Mouse (Mus musculus) neural tube, embryonic 14.5 days (tissue): ENCODE measurements around the gene Nploc4. TPM values are rescaled to one million over a fixed set of nuclear protein-coding genes. Genes with fewer than 3 reads are reported as not detected.

ENCODE experiments used
- ATAC-seq: fragments of 200-750 bp; cut with Nextera tagmentation; 2 replicates; pipeline ENCODE4 v1.8.0; 2017; ENCODE audit warnings: low read depth, mild to moderate bottlenecking, moderate TSS enrichment, moderate library complexity
- H3K27ac ChIP-seq: fragments of 300-500 bp; sonication (generic); 2 replicates; pipeline ENCODE4 v1.5.1; 2014; ENCODE audit warnings: low read depth, mild to moderate bottlenecking, control low read depth, low read length, moderate library complexity, mixed read lengths
- H3K27me3 ChIP-seq: fragments of 300-500 bp; sonication (generic); 2 replicates; pipeline ENCODE4 v1.6.1; 2014; ENCODE audit warnings: low read length; ENCODE audit not compliant: control insufficient read depth, insufficient read depth
- H3K36me3 ChIP-seq: fragments of 300-500 bp; sonication (generic); 2 replicates; pipeline ENCODE4 v1.6.1; 2014; ENCODE audit warnings: low read length, mixed read lengths; ENCODE audit not compliant: control insufficient read depth, insufficient read depth
- H3K4me1 ChIP-seq: fragments of 300-500 bp; sonication (generic); 2 replicates; pipeline ENCODE4 v1.6.1; 2014; ENCODE audit warnings: low read length; ENCODE audit not compliant: control insufficient read depth, insufficient read depth
- H3K4me2 ChIP-seq: fragments of 300-500 bp; sonication (generic); 2 replicates; pipeline ENCODE4 v1.6.1; 2014; ENCODE audit warnings: mild to moderate bottlenecking, low read depth, low read length, control low read depth
- H3K4me3 ChIP-seq: fragments of 300-500 bp; sonication (generic); 2 replicates; pipeline ENCODE4 v1.5.1; 2014; ENCODE audit warnings: low read depth, low read length, control low read depth, mixed read lengths
- H3K9ac ChIP-seq: fragments of 300-500 bp; sonication (generic); replicated peaks from 2 replicates; pipeline ENCODE4 v1.6.1; 2014; ENCODE audit warnings: low read depth, mild to moderate bottlenecking, control low read depth, low read length, mixed read lengths
- H3K9me3 ChIP-seq: fragments of 300-500 bp; sonication (generic); 2 replicates; pipeline ENCODE4 v1.6.1; 2016; ENCODE audit warnings: low read length; ENCODE audit not compliant: control insufficient read depth
- WGBS: fragments of 180-500 bp; shearing (Covaris S2); extraction: QIAGEN DNeasy Blood & Tissue Kit; methylation state at CpG from one replicate; pipeline ENCODE4 v1.1.7; 2014; 5-methylcytosine and 5-hydroxymethylcytosine counted together
- polyA plus RNA-seq: library from polyadenylated mRNA; unstranded; fragments of >200 nt; fragmentation: Nextera tagmentation; extraction: Ambion mirVana; gene quantifications from 2 replicates; pipeline ENCODE4 v1.2.1, GENCODE M21; 2014

Gene Nploc4
- polyA plus RNA-seq, 1 experiment from 2014 or later = 31.1 TPM

GRCm38 (mm10) chr11:120464365-120464764 lies 26.9 kb upstream of the Nploc4 start:
- Histone ChIP-seq H3K27me3 (no peaks in the 10 kb centered on the region), H3K4me1 (peaks cover 20% of the 10 kb centered on the region), H3K27ac (no peak overlapping the region), H3K4me2 (no peak overlapping the region), H3K9ac (no peak overlapping the region), H3K9me3 (no peaks in the 10 kb centered on the region), H3K36me3 (peaks cover 31% of the 10 kb centered on the region), H3K4me3 (no peak overlapping the region)
- 92% methylated on average over 5 of the region's 5 CpGs for WGBS
- ATAC-seq = no peak

DNA sequence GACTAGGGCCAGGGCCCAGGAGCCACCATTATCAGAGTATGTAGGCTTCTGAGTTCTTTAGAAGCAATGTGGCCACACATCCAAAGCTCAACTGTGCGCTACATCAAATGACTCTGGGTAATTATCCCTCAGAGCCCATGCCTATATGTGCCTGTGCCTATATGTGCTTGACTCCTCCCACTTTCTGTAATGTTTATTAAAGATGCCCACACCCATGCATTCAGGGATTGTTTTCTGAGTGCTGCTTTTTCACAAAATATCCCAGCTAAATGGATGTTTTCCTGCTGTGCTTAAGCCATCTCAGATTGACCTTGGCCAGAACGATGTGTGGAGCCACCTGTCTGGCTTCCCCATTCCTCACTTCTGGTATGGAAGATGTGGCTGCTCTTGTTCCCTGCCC lies 26.0 kb upstream of the Nploc4 start:
- 90% methylated on average over 2 of the region's 2 CpGs for WGBS
- no peak overlapping the region for H3K4me2 ChIP-seq
- H3K27me3 ChIP-seq = no peaks in the 10 kb centered on the region
- H3K4me3 ChIP-seq = no peak overlapping the region
- no peak for ATAC-seq
- no peak overlapping the region for H3K9ac ChIP-seq
- H3K36me3 ChIP-seq = peaks cover 31% of the 10 kb centered on the region
- no peak overlapping the region for H3K27ac ChIP-seq
- H3K9me3 ChIP-seq = no peaks in the 10 kb centered on the region
- H3K4me1 ChIP-seq = peaks cover 25% of the 10 kb centered on the region

- Histone ChIP-seq H3K4me1 (peaks cover 12% of the 10 kb centered on the region; the same call in 1 of the 2 replicates), H3K27ac (no peak overlapping the region), H3K27me3 (no peaks in the 10 kb centered on the region), H3K9me3 (no peaks in the 10 kb centered on the region), H3K4me3 (peak overlapping the region; percentile 95), H3K36me3 (peaks cover 24% of the 10 kb centered on the region), H3K9ac (peak overlapping the region; percentile 90; the same call in 1 of the 2 replicates), H3K4me2 (peak overlapping the region; percentile 69)
- no peak for ATAC-seq
- 74% methylated on average over 6 of the region's 6 CpGs for WGBS
Observed at GRCm38 (mm10) chr11:120458847-120459597, 21.5 kb upstream of the Nploc4 start.

DNA sequence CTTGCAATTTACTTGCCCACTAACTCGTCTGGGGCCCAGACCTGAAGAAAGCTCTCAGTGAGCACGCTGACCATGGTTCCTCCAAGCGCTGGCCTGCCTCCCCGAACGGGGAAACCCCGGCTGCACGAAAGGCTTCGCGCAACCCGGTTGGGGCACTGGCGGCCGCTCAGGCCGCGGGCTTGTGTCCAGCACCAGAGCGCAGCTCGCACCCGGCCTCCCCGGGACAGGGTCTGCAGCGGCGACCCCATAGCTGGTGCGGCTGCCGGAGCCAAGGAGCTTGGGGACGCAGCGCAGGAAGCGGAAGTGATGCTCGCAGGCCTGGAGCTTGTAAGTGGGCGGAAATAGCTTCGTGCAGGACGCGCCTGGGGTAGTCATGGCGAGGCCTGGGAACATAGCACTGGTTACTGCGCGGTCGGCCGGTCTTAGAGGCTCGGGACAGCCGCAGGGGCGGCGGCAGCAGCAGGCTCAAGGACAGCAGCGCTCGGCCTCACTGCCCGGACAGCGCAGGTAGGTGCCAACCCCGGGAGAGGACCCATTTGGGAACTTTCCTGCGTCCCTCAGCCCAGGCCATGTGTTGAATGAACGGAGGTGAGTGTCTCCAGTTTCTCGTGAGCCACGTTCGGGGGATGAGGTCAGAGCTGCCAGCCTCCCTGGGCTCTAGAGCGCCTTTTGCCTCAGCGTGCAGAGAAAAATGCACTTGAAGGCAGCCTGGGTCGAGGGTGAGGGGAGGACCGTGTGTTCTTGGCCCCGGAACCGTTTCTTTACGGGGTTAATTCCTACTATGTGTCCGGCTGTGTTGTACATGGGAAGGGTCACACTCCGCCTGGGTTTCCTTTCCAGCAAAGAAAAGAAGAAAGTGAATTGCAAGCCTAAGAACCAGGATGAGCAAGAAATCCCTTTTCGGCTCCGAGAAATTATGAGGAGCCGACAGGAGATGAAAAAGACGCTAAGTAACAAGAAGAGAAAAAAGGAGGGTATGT lies 20.6 kb upstream of the Nploc4 start, which contains the start of the genes Oxld1 and Ccdc137:
Oxld1 (minus strand) TSS at position 297 of the 980 bp plus-strand sequence.
Ccdc137 (plus strand) TSS at position 344 of the 980 bp plus-strand sequence.
- WGBS = 5% methylated on average over 62 of the region's 62 CpGs
- Histone ChIP-seq H3K9ac (peak within 1 kb of the TSS; percentile 90), H3K4me3 (peak within 1 kb of the TSS; percentile 95), H3K4me1 (peaks cover 12% of the 10 kb centered on the region; the same call in 1 of the 2 replicates), H3K27ac (peak within 1 kb of the TSS; percentile 74), H3K9me3 (no peaks in the 10 kb centered on the region), H3K4me2 (peak within 1 kb of the TSS; percentile 69), H3K36me3 (peaks cover 17% of the 10 kb centered on the region), H3K27me3 (no peaks in the 10 kb centered on the region)
- ATAC-seq = peak; percentile 91

GRCm38 (mm10) chr11:120457370-120457769 lies 19.9 kb upstream of the Nploc4 start:
- Histone ChIP-seq H3K27me3 (no peaks in the 10 kb centered on the region), H3K4me1 (peaks cover 12% of the 10 kb centered on the region; the same call in 1 of the 2 replicates), H3K4me3 (peak overlapping the region; percentile 95), H3K36me3 (peaks cover 15% of the 10 kb centered on the region), H3K27ac (peak overlapping the region; percentile 74), H3K4me2 (peak overlapping the region; percentile 69), H3K9me3 (no peaks in the 10 kb centered on the region), H3K9ac (peak overlapping the region; percentile 90)
- no peak; the same call in 1 of the 2 replicates for ATAC-seq
- WGBS = 39% methylated on average over 14 of the region's 14 CpGs

DNA sequence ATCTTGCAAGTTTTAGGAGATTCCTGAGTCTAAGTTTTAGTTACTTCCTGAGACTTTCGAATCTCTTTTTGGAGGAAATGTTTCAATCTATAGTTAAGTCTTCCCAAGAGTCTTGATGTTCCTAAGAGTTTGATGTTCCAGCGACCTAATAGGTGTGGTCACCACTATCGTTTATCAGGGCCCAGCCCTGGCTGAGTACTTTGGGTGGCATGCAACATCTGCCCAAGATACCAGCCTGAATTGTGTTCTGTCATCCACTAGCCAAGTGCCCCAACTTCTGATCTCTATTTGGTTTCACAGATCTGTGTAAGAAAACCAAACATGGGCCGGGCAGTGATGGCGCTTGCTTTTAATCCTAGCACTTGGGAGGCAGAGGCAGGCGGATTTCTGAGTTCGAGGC lies 17.9 kb upstream of the Nploc4 start:
- Histone ChIP-seq H3K4me1 (peaks cover 12% of the 10 kb centered on the region; the same call in 1 of the 2 replicates), H3K27ac (no peak overlapping the region), H3K36me3 (no peaks in the 10 kb centered on the region), H3K27me3 (no peaks in the 10 kb centered on the region), H3K4me3 (no peak overlapping the region), H3K4me2 (no peak overlapping the region), H3K9me3 (no peaks in the 10 kb centered on the region), H3K9ac (no peak overlapping the region)
- 95% methylated on average over 7 of the region's 7 CpGs for WGBS
- ATAC-seq = no peak

DNA sequence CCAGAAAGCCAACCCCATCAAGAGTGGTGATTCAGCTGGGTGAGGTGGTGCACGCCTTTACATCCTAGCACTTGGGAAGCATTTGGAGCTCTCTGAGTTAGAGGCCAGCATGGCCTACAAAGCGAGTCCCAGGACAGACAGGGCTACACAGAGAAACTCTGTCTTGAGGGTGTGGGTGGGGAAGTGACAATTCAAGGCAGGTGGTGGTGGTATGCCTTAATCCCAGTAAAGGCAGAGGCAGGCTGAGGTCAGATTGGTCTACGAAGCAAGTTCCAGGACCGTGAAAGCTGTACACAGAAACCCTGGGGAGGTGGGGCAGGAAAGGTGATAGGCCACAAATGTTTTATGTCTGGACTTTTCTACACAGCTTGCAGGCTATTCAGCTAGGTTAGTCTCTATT lies 17.5 kb upstream of the Nploc4 start:
- 93% methylated on average over 4 of the region's 4 CpGs for WGBS
- no peak overlapping the region for H3K9ac ChIP-seq
- no peaks in the 10 kb centered on the region for H3K9me3 ChIP-seq
- ATAC-seq = no peak
- no peak overlapping the region for H3K27ac ChIP-seq
- H3K4me3 ChIP-seq = no peak overlapping the region
- no peak overlapping the region for H3K4me2 ChIP-seq
- H3K4me1 ChIP-seq = peaks cover 12% of the 10 kb centered on the region; the same call in 1 of the 2 replicates
- H3K27me3 ChIP-seq = no peaks in the 10 kb centered on the region
- H3K36me3 ChIP-seq = no peaks in the 10 kb centered on the region

DNA sequence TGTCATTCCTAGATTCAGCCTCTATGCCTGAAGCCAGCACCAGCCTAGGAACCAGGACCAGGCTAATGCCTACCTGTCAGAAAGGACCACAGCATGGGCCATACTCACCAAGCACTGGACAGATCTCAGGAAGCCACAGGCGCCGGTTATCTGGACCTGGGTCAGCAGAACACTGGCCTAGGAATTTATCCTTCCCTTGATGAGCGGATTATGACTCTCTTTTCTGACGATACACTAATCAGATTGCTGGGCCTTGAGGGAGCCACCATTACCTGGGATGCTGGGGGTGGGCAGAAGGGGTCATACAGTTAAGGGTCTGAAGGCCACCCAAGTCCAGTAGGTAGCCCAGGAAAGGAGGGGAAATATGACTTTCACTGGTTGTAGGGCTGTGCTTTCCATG lies 15.8 kb upstream of the Nploc4 start, which contains the start of gene Pde6g:
Pde6g (minus strand) TSS at position 195 of the 400 bp plus-strand sequence.
- H3K9me3 ChIP-seq = no peaks in the 10 kb centered on the region
- H3K4me2 ChIP-seq = no peak within 1 kb of the TSS
- ATAC-seq = no peak
- WGBS = 89% methylated on average over 4 of the region's 4 CpGs
- 0 out of 2 replicates have a peak, but pooled peaks cover 5% of the 10 kb centered on the region for H3K4me1 ChIP-seq
- H3K27me3 ChIP-seq = no peaks in the 10 kb centered on the region
- H3K9ac ChIP-seq = no peak within 1 kb of the TSS
- no peaks in the 10 kb centered on the region for H3K36me3 ChIP-seq
- no peak within 1 kb of the TSS for H3K27ac ChIP-seq
- H3K4me3 ChIP-seq = no peak within 1 kb of the TSS
